Mouse (Mus musculus): ENCODE data around the gene Itih2. TPM values are rescaled to one million over a fixed set of nuclear protein-coding genes. Genes with fewer than 3 reads are reported as not detected.

Gene Itih2
- total RNA-seq (2018; cell fraction: chromatin; rRNA removed) = 1 to 10 TPM in 1 of 26 experiments, not detected in 25; 1.4 TPM
- total RNA-seq (2018; cell fraction: cytosol; rRNA removed) = not detected
- under 1 TPM in 1 of 26 experiments, not detected in 25; 0.34 TPM for total RNA-seq (2018; cell fraction: nucleus; rRNA removed)
- polyA plus RNA-seq (2018) = not detected in 3 replicates

GRCm38 (mm10) chr2:10131296-10131695 is at the start of gene Itih2:
Itih2 (minus strand) TSS chr2:10131396.
- Histone ChIP-seq H3K4me3 (ENCODE audit: inconsistent target) (no peak within 1 kb of the TSS), H3K27ac (no peak within 1 kb of the TSS), H3K36me3 (ENCODE audit: inconsistent target) (no peaks in the 10 kb centered on the region), H3K79me2 (ENCODE audit: inconsistent target) (no peaks in the 10 kb centered on the region)
- WGBS (ENCODE audit: missing documents) = 92% methylated on average over 4 of the region's 4 CpGs

GRCm38 (mm10) chr2:10169991-10170390 is 38.8 kb upstream of the Itih2 start:
- Histone ChIP-seq H3K79me2 (ENCODE audit: inconsistent target) (no peaks in the 10 kb centered on the region), H3K27ac (no peak overlapping the region), H3K4me3 (ENCODE audit: inconsistent target) (no peak overlapping the region), H3K36me3 (ENCODE audit: inconsistent target) (no peaks in the 10 kb centered on the region)
- WGBS (ENCODE audit: missing documents) = 95% methylated on average over 16 of the region's 16 CpGs

GRCm38 (mm10) chr2:10168016-10168415 is 36.8 kb upstream of the Itih2 start:
- no peaks in the 10 kb centered on the region for H3K79me2 ChIP-seq (ENCODE audit: inconsistent target)
- no peaks in the 10 kb centered on the region for H3K36me3 ChIP-seq (ENCODE audit: inconsistent target)
- 68% methylated on average over 8 of the region's 8 CpGs for WGBS (ENCODE audit: missing documents)
- no peak overlapping the region for H3K4me3 ChIP-seq (ENCODE audit: inconsistent target)
- no peak overlapping the region for H3K27ac ChIP-seq

GRCm38 (mm10) chr2:10167283-10167682 is 36.1 kb upstream of the Itih2 start:
- H3K36me3 ChIP-seq (ENCODE audit: inconsistent target) = no peaks in the 10 kb centered on the region
- H3K79me2 ChIP-seq (ENCODE audit: inconsistent target) = no peaks in the 10 kb centered on the region
- no peak overlapping the region for H3K27ac ChIP-seq
- 60% methylated on average over 11 of the region's 11 CpGs for WGBS (ENCODE audit: missing documents)
- no peak overlapping the region for H3K4me3 ChIP-seq (ENCODE audit: inconsistent target)

GRCm38 (mm10) chr2:10166635-10167034 is 35.4 kb upstream of the Itih2 start:
- H3K36me3 ChIP-seq (ENCODE audit: inconsistent target) = no peaks in the 10 kb centered on the region
- H3K79me2 ChIP-seq (ENCODE audit: inconsistent target) = no peaks in the 10 kb centered on the region
- H3K27ac ChIP-seq = no peak overlapping the region
- no peak overlapping the region for H3K4me3 ChIP-seq (ENCODE audit: inconsistent target)
- under 1% methylated on average over 6 of the region's 6 CpGs for WGBS (ENCODE audit: missing documents)

- 95% methylated on average over 4 of the region's 4 CpGs for WGBS (ENCODE audit: missing documents)
- H3K36me3 ChIP-seq (ENCODE audit: inconsistent target) = no peaks in the 10 kb centered on the region
- no peak overlapping the region for H3K4me3 ChIP-seq (ENCODE audit: inconsistent target)
- no peak overlapping the region for H3K27ac ChIP-seq
- no peaks in the 10 kb centered on the region for H3K79me2 ChIP-seq (ENCODE audit: inconsistent target)
Measured at GRCm38 (mm10) chr2:10162011-10162410, 30.8 kb upstream of the Itih2 start.

GRCm38 (mm10) chr2:10157184-10157583 is 26.0 kb upstream of the Itih2 start:
- no peak overlapping the region for H3K27ac ChIP-seq
- WGBS (ENCODE audit: missing documents) = 94% methylated on average over 9 of the region's 10 CpGs
- H3K79me2 ChIP-seq (ENCODE audit: inconsistent target) = no peaks in the 10 kb centered on the region
- no peaks in the 10 kb centered on the region for H3K36me3 ChIP-seq (ENCODE audit: inconsistent target)
- no peak overlapping the region for H3K4me3 ChIP-seq (ENCODE audit: inconsistent target)

- H3K36me3 ChIP-seq (ENCODE audit: inconsistent target) = no peaks in the 10 kb centered on the region
- no peak within 1 kb of the TSS for H3K27ac ChIP-seq
- WGBS (ENCODE audit: missing documents) = 3% methylated on average over 27 of the region's 27 CpGs
- no peaks in the 10 kb centered on the region for H3K79me2 ChIP-seq (ENCODE audit: inconsistent target)
- H3K4me3 ChIP-seq (ENCODE audit: inconsistent target) = no peak within 1 kb of the TSS; the same call in 1 of the 2 replicates
Measured at GRCm38 (mm10) chr2:10153201-10154075, 22.2 kb upstream of the Itih2 start, which contains the start of gene Itih5. Itih5 (plus strand) TSS chr2:10153571.

- no peak overlapping the region for H3K27ac ChIP-seq
- H3K4me3 ChIP-seq (ENCODE audit: inconsistent target) = no peak overlapping the region
- H3K79me2 ChIP-seq (ENCODE audit: inconsistent target) = no peaks in the 10 kb centered on the region
- no peaks in the 10 kb centered on the region for H3K36me3 ChIP-seq (ENCODE audit: inconsistent target)
- 6% methylated on average over 5 of the region's 5 CpGs for WGBS (ENCODE audit: missing documents)
Measured at GRCm38 (mm10) chr2:10152590-10152989, 21.4 kb upstream of the Itih2 start.

GRCm38 (mm10) chr2:10147176-10147575 is 16.0 kb upstream of the Itih2 start:
- Histone ChIP-seq H3K4me3 (ENCODE audit: inconsistent target) (no peak overlapping the region), H3K27ac (no peak overlapping the region), H3K79me2 (ENCODE audit: inconsistent target) (no peaks in the 10 kb centered on the region), H3K36me3 (ENCODE audit: inconsistent target) (no peaks in the 10 kb centered on the region)
- 77% methylated on average over 8 of the region's 8 CpGs for WGBS (ENCODE audit: missing documents)

GRCm38 (mm10) chr2:10145514-10145913 is 14.3 kb upstream of the Itih2 start:
- 3% methylated on average over 6 of the region's 6 CpGs for WGBS (ENCODE audit: missing documents)
- no peaks in the 10 kb centered on the region for H3K79me2 ChIP-seq (ENCODE audit: inconsistent target)
- H3K4me3 ChIP-seq (ENCODE audit: inconsistent target) = no peak overlapping the region
- H3K36me3 ChIP-seq (ENCODE audit: inconsistent target) = no peaks in the 10 kb centered on the region
- no peak overlapping the region for H3K27ac ChIP-seq

GRCm38 (mm10) chr2:10142472-10143454 is 11.6 kb upstream of the Itih2 start:
- Histone ChIP-seq H3K79me2 (ENCODE audit: inconsistent target) (no peaks in the 10 kb centered on the region), H3K4me3 (ENCODE audit: inconsistent target) (no peak overlapping the region), H3K27ac (no peak overlapping the region), H3K36me3 (ENCODE audit: inconsistent target) (no peaks in the 10 kb centered on the region)
- 36% methylated on average over 8 of the region's 8 CpGs for whole genome bisulfite sequencing (ENCODE audit: missing documents)

- Histone ChIP-seq H3K79me2 (ENCODE audit: inconsistent target) (no peaks in the 10 kb centered on the region), H3K4me3 (ENCODE audit: inconsistent target) (no peak overlapping the region), H3K27ac (no peak overlapping the region), H3K36me3 (ENCODE audit: inconsistent target) (no peaks in the 10 kb centered on the region)
- 93% methylated on average over 5 of the region's 5 CpGs for WGBS (ENCODE audit: missing documents)
Measured at GRCm38 (mm10) chr2:10140456-10140855, 9.3 kb upstream of the Itih2 start.

GRCm38 (mm10) chr2:10137320-10137719 is 6.1 kb upstream of the Itih2 start:
- Histone ChIP-seq H3K79me2 (ENCODE audit: inconsistent target) (no peaks in the 10 kb centered on the region), H3K4me3 (ENCODE audit: inconsistent target) (no peak overlapping the region), H3K36me3 (ENCODE audit: inconsistent target) (no peaks in the 10 kb centered on the region), H3K27ac (no peak overlapping the region)
- WGBS (ENCODE audit: missing documents) = 59% methylated on average over 2 of the region's 2 CpGs

All from macrophage (primary cell).